Mouse (Mus musculus) lung, postnatal 0 days (tissue): ENCODE results near the gene Sept8.

Experiments
- CTCF ChIP-seq: IDR thresholded peaks from 2 replicates; pipeline ENCODE4 v1.5.1; 2016; ENCODE audit warnings: antibody characterized with exemption, mild to moderate bottlenecking
- EP300 ChIP-seq: IDR thresholded peaks from 2 replicates; pipeline ENCODE4 v1.6.1; 2016; ENCODE audit warnings: antibody characterized with exemption, mild to moderate bottlenecking, control low read depth

DNA sequence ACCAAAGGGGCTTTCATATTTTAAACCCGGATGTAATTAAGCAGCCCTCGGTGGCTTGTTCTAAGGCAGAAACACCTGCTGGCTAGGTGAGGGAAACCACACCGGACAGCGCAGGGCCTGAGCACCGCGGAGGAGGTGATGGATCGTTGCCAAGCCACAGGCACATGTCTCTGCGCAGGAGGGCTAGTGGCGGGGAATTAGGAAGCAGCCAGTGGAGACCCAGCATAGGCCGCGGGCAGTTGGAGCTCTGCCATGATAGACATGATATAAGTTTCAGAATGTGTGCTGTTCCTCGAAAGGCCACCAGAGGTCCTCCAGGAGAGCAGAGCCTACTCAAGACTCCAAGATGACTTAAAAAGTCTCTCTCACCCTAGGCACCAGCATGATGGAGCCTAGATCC lies 32.7 kb downstream of the Sept8 start:
- TF ChIP-seq CTCF: peak; percentile 57
- no peak for TF ChIP-seq EP300
